Mouse (Mus musculus) myocyte (in vitro differentiated cells): Measurements from ENCODE around the gene Elfn1. TPM values are rescaled to one million over a fixed set of nuclear protein-coding genes. Genes with fewer than 3 reads are reported as not detected.

Experiments
- H3K27me3 ChIP-seq: one replicate; pipeline ENCODE4 v1.6.1; 2011; ENCODE audit not compliant: control insufficient read depth, insufficient read depth, insufficient read length
- H3K36me3 ChIP-seq: one replicate; pipeline ENCODE4 v1.6.1; 2011; ENCODE audit not compliant: control insufficient read depth, insufficient read depth
- H3K4me2 ChIP-seq: one replicate; pipeline ENCODE4 v1.6.1; 2011; ENCODE audit warnings: low read depth, control low read depth
- H3K4me3 ChIP-seq: one replicate; pipeline ENCODE4 v1.5.1; 2011; ENCODE audit warnings: mild to moderate bottlenecking, control low read depth, moderate library complexity
- H3K79me2 ChIP-seq: one replicate; pipeline ENCODE4 v1.6.1; 2011; ENCODE audit not compliant: control insufficient read depth, insufficient read depth
- H3ac ChIP-seq: one replicate; pipeline ENCODE4 v1.6.1; 2011; ENCODE audit not compliant: control insufficient read depth, insufficient read length
- CEBPB ChIP-seq: IDR thresholded peaks from 2 replicates; pipeline ENCODE4 v1.6.1; 2011; ENCODE audit warnings: mild to moderate bottlenecking, moderate library complexity; ENCODE audit not compliant: poor library complexity, insufficient read depth, severe bottlenecking
- E2F4 ChIP-seq: IDR thresholded peaks from one replicate; pipeline ENCODE4 v1.6.1; 2011; ENCODE audit warnings: mild to moderate bottlenecking, control low read depth, moderate library complexity; ENCODE audit not compliant: insufficient read depth
- MAX ChIP-seq: IDR thresholded peaks from one replicate; pipeline ENCODE4 v1.6.1; 2011; ENCODE audit warnings: low read depth, mild to moderate bottlenecking, control low read depth
- MYOD1 ChIP-seq, 3 experiments: IDR thresholded peaks; one replicate each; pipeline ENCODE4 v1.6.1; 2011; ENCODE audit warnings: control low read depth in 2 of 3, low read depth in 2 of 3, mild to moderate bottlenecking in 2 of 3, moderate library complexity in 1 of 3; ENCODE audit not compliant: insufficient read length in 2 of 3, control insufficient read depth in 1 of 3
- MYOG ChIP-seq, 3 experiments: IDR thresholded peaks; one replicate each; pipeline ENCODE4 v1.6.1; 2011; ENCODE audit warnings: control low read depth in 2 of 3, low read depth in 2 of 3, mild to moderate bottlenecking in 2 of 3; ENCODE audit not compliant: insufficient read length in 2 of 3, control insufficient read depth in 1 of 3, insufficient read depth in 1 of 3
- POLR2A ChIP-seq: IDR thresholded peaks from one replicate; pipeline ENCODE4 v1.6.1; 2011; ENCODE audit warnings: low read depth, mild to moderate bottlenecking, control low read depth, moderate library complexity; ENCODE audit not compliant: insufficient read length
- POLR2AphosphoS2 ChIP-seq: IDR thresholded peaks from one replicate; pipeline ENCODE4 v1.6.1; 2011; ENCODE audit warnings: low read depth, control low read depth; ENCODE audit not compliant: insufficient read length
- REST ChIP-seq: IDR thresholded peaks from one replicate; pipeline ENCODE4 v1.6.1; 2011; ENCODE audit warnings: mild to moderate bottlenecking, control low read depth, moderate library complexity; ENCODE audit not compliant: insufficient read depth, insufficient read length
- SRF ChIP-seq: IDR thresholded peaks from one replicate; pipeline ENCODE4 v1.6.1; 2011; ENCODE audit warnings: low read depth; ENCODE audit not compliant: control insufficient read depth, insufficient read length
- TCF12 ChIP-seq: IDR thresholded peaks from one replicate; pipeline ENCODE4 v1.6.1; 2011; ENCODE audit warnings: mild to moderate bottlenecking, control low read depth; ENCODE audit not compliant: poor library complexity, insufficient read depth, severe bottlenecking
- TCF3 ChIP-seq: IDR thresholded peaks from one replicate; pipeline ENCODE4 v1.6.1; 2011; ENCODE audit warnings: low read depth, control low read depth; ENCODE audit not compliant: insufficient read length
- USF1 ChIP-seq: IDR thresholded peaks from one replicate; pipeline ENCODE4 v1.6.1; 2011; ENCODE audit warnings: low read depth, mild to moderate bottlenecking, control low read depth, moderate library complexity
- polyA plus RNA-seq: library from polyadenylated mRNA; unstranded; fragments of >200 nt; fragmentation: generic; extraction: Trizol; gene quantifications from one replicate; pipeline ENCODE4 v1.2.1, GENCODE M21; 2012; ENCODE audit warnings: missing spikeins

Gene Elfn1
- polyA plus RNA-seq, 1 experiment, result 0.10 TPM

DNA sequence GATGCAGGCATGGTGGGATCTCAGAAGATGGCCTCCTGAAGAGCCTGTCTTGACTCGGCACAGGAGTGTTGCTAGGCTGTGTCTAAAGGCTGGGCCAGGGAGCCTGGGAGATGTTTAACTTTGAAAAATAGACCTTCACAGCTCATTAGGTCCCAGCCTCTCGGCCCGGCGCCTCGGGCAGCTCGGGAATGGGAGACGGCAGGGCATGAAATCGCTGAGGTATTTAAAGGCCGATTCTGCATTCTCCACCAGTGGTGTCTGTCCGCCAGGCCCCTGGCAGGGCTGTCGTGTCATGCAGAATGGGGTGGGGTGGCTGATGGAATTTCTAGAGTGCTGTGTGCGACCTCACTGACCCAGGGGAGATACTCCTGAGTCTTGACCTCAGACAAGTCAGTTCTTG lies 22.4 kb downstream of the Elfn1 start:
- no peak for TF ChIP-seq E2F4
- TF ChIP-seq MYOD1 (IDR thresholded peaks at IDR 0.05; ENCODE audit: control insufficient read depth in 1 of 3, insufficient read length in 2 of 3, low read depth in 2 of 3), result no peak
- no peak for TF ChIP-seq REST
- TF ChIP-seq TCF12, result no peak
- no peak for TF ChIP-seq POLR2A
- no peak for TF ChIP-seq MYOG (IDR thresholded peaks at IDR 0.05; ENCODE audit: control insufficient read depth in 1 of 3, insufficient read depth in 1 of 3, insufficient read length in 2 of 3, low read depth in 2 of 3)
- no peak for TF ChIP-seq TCF3
- no peak for TF ChIP-seq SRF
- no peak for TF ChIP-seq MAX
- peaks cover 8% of the 10 kb centered on the region for H3K27me3 ChIP-seq

GRCm38 (mm10) chr5:139930927-139931351 lies 23.2 kb downstream of the Elfn1 start:
- no peak overlapping the region for H3K4me3 ChIP-seq
- no peak overlapping the region for H3K4me2 ChIP-seq
- H3ac ChIP-seq, result no peak overlapping the region
- H3K79me2 ChIP-seq, result no peaks in the 10 kb centered on the region
- H3K27me3 ChIP-seq, result peaks cover 8% of the 10 kb centered on the region
- no peaks in the 10 kb centered on the region for H3K36me3 ChIP-seq
- TF ChIP-seq TCF3, result no peak
- no peak for TF ChIP-seq POLR2A
- TF ChIP-seq MAX, result no peak
- no peak for TF ChIP-seq USF1
- no peak for TF ChIP-seq REST
- no peak for TF ChIP-seq E2F4
- TF ChIP-seq MYOD1 (IDR thresholded peaks at IDR 0.05; ENCODE audit: control insufficient read depth in 1 of 3, insufficient read length in 2 of 3, low read depth in 2 of 3), result no peak
- no peak for TF ChIP-seq CEBPB
- no peak for TF ChIP-seq MYOG (IDR thresholded peaks at IDR 0.05; ENCODE audit: control insufficient read depth in 1 of 3, insufficient read depth in 1 of 3, insufficient read length in 2 of 3, low read depth in 2 of 3)
- TF ChIP-seq SRF, result no peak
- TF ChIP-seq TCF12, result no peak
- TF ChIP-seq POLR2AphosphoS2, result no peak

More for the DNA sequence above, 22.4 kb downstream of the Elfn1 start:
- H3K4me3 ChIP-seq, result no peak overlapping the region
- no peaks in the 10 kb centered on the region for H3K36me3 ChIP-seq
- H3K4me2 ChIP-seq, result no peak overlapping the region
- H3ac ChIP-seq, result no peak overlapping the region
- H3K79me2 ChIP-seq, result no peaks in the 10 kb centered on the region

GRCm38 (mm10) chr5:139931947-139932540 lies 24.3 kb downstream of the Elfn1 start:
- H3K4me3 ChIP-seq, result no peak overlapping the region
- no peaks in the 10 kb centered on the region for H3K79me2 ChIP-seq
- peaks cover 6% of the 10 kb centered on the region for H3K27me3 ChIP-seq
- TF ChIP-seq MYOG (IDR thresholded peaks at IDR 0.05; ENCODE audit: control insufficient read depth in 1 of 3, insufficient read depth in 1 of 3, insufficient read length in 2 of 3, low read depth in 2 of 3) (peak in 2 of 3 experiments; percentile 9 to 64), E2F4 (no peak), MYOD1 (IDR thresholded peaks at IDR 0.05; ENCODE audit: control insufficient read depth in 1 of 3, insufficient read length in 2 of 3, low read depth in 2 of 3) (peak in 2 of 3 experiments; percentile 65 to 76)
- no peak overlapping the region for H3K4me2 ChIP-seq
- H3ac ChIP-seq, result no peak overlapping the region
- H3K36me3 ChIP-seq, result no peaks in the 10 kb centered on the region

DNA sequence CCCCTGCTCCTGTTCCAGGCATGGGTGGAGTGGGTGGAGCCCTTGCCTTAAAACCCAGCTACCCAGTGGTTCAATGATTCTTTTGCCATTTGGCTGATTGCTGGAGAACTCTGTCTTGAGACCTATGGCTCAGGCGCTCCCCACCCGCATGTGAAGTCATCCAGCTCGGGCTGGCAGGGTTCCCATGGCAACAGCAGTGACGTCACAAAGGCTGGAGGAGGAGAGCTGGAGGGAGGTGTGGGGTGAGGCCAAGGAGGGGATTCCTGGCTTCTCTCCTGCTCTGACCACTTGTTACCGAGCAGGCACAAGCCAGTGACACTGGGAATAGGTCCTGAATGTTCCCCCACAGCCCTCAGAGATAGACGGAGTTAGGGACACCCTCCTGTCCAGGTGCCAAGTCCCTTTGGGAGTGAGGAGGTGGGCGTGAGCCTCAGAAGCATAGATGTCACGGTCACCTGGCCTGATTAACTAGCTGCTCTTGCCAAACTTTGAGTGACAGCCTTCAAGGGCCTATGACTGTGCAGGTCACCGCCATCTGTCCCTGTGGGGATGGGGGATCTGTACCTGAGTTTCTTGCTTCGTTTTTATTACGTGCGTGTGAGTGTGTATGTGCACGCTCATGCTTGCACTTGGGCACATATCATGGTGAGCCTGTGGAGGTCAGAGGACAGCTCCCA lies 25.0 kb downstream of the Elfn1 start:
- no peaks in the 10 kb centered on the region for H3K27me3 ChIP-seq
- no peak overlapping the region for H3K4me2 ChIP-seq
- no peaks in the 10 kb centered on the region for H3K79me2 ChIP-seq
- H3K36me3 ChIP-seq, result no peaks in the 10 kb centered on the region
- no peak overlapping the region for H3ac ChIP-seq
- no peak for TF ChIP-seq E2F4
- H3K4me3 ChIP-seq, result no peak overlapping the region

- Histone ChIP-seq H3K4me2 (no peak overlapping the region), H3K36me3 (no peaks in the 10 kb centered on the region), H3K4me3 (no peak overlapping the region), H3ac (no peak overlapping the region), H3K27me3 (no peaks in the 10 kb centered on the region), H3K79me2 (no peaks in the 10 kb centered on the region)
- TF ChIP-seq POLR2A (no peak), TCF12 (no peak), USF1 (no peak), E2F4 (no peak), REST (no peak), MAX (no peak), TCF3 (no peak)
Observed at GRCm38 (mm10) chr5:139933476-139933875, 25.7 kb downstream of the Elfn1 start.
